Mouse (Mus musculus): ENCODE results near the gene Hagh. TPM values are rescaled to one million over a fixed set of nuclear protein-coding genes. Genes with fewer than 3 reads are reported as not detected.

The Hagh gene
- total RNA-seq, 2 experiments from 2014 or later, result 132 to 147 TPM

GRCm38 (mm10) chr17:24902671-24903474 lies 62.9 kb downstream of the Hagh start:
- peak; percentile 68 for DNase-seq

- DNase-seq, result no peak
Measured at GRCm38 (mm10) chr17:24903767-24904166, 63.8 kb downstream of the Hagh start.

GRCm38 (mm10) chr17:24907591-24907990 lies 67.6 kb downstream of the Hagh start:
- DNase-seq, result peak; percentile 76

GRCm38 (mm10) chr17:24913984-24914383 lies 74.0 kb downstream of the Hagh start:
- DNase-seq, result no peak

Other genes starting within 250 kb of the Hagh start
- 100 to 1,000 TPM in 1 of 2 experiments, 10 to 100 TPM in 1; 84.9 to 110 TPM for gene Tsc2, start 207.5 kb upstream of the Hagh start, total RNA-seq (2021)
- gene Nthl1, start 207.5 kb upstream of the Hagh start, total RNA-seq (2021), result 10 to 100 TPM in 1 of 2 experiments, 1 to 10 TPM in 1; 6.4 to 11.6 TPM
- gene Slc9a3r2, start 189.8 kb upstream of the Hagh start, total RNA-seq (2021), result 10 to 100 TPM; 66.9 to 72.8 TPM
- not detected for gene Npw, start 181.7 kb upstream of the Hagh start, total RNA-seq (2021)
- gene Zfp598, start 170.5 kb upstream of the Hagh start, total RNA-seq (2021), result 10 to 100 TPM; 38.9 to 42.2 TPM
- gene Syngr3, start 150.2 kb upstream of the Hagh start, total RNA-seq (2021), result 10 to 100 TPM in 1 of 2 experiments, 1 to 10 TPM in 1; 5.8 to 11.7 TPM
- gene Gfer, start 144.0 kb upstream of the Hagh start, total RNA-seq (2021), result 10 to 100 TPM; 36.0 to 36.8 TPM
- gene Noxo1, start 143.9 kb upstream of the Hagh start, total RNA-seq (2021), result 1 to 10 TPM; 4.3 to 6.6 TPM
- gene Tbl3, start 132.5 kb upstream of the Hagh start, total RNA-seq (2021), result 10 to 100 TPM; 39.1 to 39.9 TPM
- under 1 TPM in 1 of 2 experiments, not detected in 1; 0.24 TPM for gene Rnf151, start 122.1 kb upstream of the Hagh start, total RNA-seq (2021)
- 100 to 1,000 TPM; 785 to 825 TPM for gene Rps2, start 122.0 kb upstream of the Hagh start, total RNA-seq (2021)
- gene Ndufb10, start 115.7 kb upstream of the Hagh start, total RNA-seq (2021), result 100 to 1,000 TPM; 422 to 522 TPM
- gene Rpl3l, start 112.3 kb upstream of the Hagh start, total RNA-seq (2021), result 10 to 100 TPM; 12.0 to 51.3 TPM
- gene Msrb1, start 103.5 kb upstream of the Hagh start, total RNA-seq (2021), result 10 to 100 TPM; 75.1 to 93.3 TPM
- gene Hs3st6, start 87.2 kb upstream of the Hagh start, total RNA-seq (2021), result 1 to 10 TPM; 1.6 to 2.0 TPM
- gene Meiob, start 35.9 kb upstream of the Hagh start, total RNA-seq (2021), result under 1 TPM; 0.48 to 0.75 TPM
- 10 to 100 TPM; 43.4 to 52.2 TPM for gene Fahd1, start 10.2 kb downstream of the Hagh start, total RNA-seq (2021)
- 10 to 100 TPM in 1 of 2 experiments, 1 to 10 TPM in 1; 9.1 to 17.1 TPM for gene Igfals, start 25.9 kb downstream of the Hagh start, total RNA-seq (2021)
- 10 to 100 TPM; 42.2 to 43.7 TPM for gene Nubp2, start 46.2 kb downstream of the Hagh start, total RNA-seq (2021)
- gene Spsb3, start 46.5 kb downstream of the Hagh start, total RNA-seq (2021), result 10 to 100 TPM; 31.5 to 35.6 TPM
- gene Eme2, start 54.9 kb downstream of the Hagh start, total RNA-seq (2021), result 10 to 100 TPM; 30.2 to 45.4 TPM
- 100 to 1,000 TPM; 123 to 140 TPM for gene Mrps34, start 55.0 kb downstream of the Hagh start, total RNA-seq (2021)
- gene Nme3, start 56.4 kb downstream of the Hagh start, total RNA-seq (2021), result 10 to 100 TPM; 43.6 to 51.3 TPM
- 100 to 1,000 TPM in 1 of 2 experiments, 10 to 100 TPM in 1; 63.8 to 110 TPM for gene Mapk8ip3, start 96.8 kb downstream of the Hagh start, total RNA-seq (2021)
- gene Jpt2, start 120.5 kb downstream of the Hagh start, total RNA-seq (2021), result 10 to 100 TPM; 38.4 to 44.4 TPM
- gene Cramp1l, start 175.6 kb downstream of the Hagh start, total RNA-seq (2021), result 10 to 100 TPM; 18.7 to 20.0 TPM
- 10 to 100 TPM; 25.0 to 28.2 TPM for gene Ift140, start 175.9 kb downstream of the Hagh start, total RNA-seq (2021)
- gene Tmem204, start 243.4 kb downstream of the Hagh start, total RNA-seq (2021), result 10 to 100 TPM; 23.1 to 31.8 TPM

Data from adrenal gland, postnatal 10 days (tissue).